Mouse (Mus musculus): ENCODE results near the gene Palm3. TPM values are rescaled to one million over a fixed set of nuclear protein-coding genes. Genes with fewer than 3 reads are reported as not detected.
A peak's percentile ranks its signal among the peaks of the same experiment; 100 is the strongest.
"Not testable (repeated sequence)": the region's sequence is repeated elsewhere in the genome, so short reads cannot be mapped to it uniquely, and the experiment has no call there.

Gene Palm3
- polyA plus RNA-seq, 1 experiment from 2014 or later, result 6.9 TPM

DNA sequence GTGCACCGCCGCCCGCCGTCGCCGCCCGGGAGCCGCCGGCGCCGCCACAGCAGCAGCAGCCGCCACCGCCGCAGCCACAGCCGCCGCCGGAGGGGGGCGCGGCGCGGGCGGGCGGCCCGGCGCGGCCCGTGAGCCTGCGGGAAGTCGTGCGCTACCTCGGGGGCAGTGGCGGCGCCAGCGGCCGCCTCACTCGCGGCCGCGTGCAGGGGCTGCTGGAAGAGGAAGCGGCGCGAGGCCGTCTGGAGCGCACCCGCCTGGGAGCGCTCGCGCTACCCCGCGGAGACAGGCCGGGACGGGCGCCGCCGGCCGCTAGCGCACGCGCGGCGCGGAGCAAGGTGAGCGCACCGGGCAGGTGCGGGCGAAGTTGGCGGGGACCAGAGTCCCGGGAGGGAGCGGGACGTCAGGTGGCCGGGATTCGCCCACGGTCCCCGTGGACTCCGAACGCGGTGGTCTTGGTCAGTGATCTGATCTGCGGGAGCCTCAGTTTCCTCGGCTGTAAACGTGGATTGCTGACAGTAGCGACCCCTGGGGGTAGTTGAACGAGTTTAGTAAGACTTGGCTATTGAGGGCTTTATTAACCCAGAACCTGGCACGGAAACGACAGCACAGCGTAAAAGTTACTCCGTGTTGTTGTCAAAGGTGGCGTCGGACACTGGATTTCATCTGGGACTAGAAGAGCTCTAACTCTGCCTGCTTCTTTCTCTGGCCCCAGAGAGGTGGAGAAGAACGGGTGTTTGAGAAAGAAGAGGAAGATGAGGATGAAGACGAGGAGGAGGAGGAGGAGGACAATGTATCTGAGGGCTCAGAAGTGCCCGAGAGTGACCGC lies 22.8 kb upstream of the Palm3 start:
- peaks cover 44% of the 10 kb centered on the region for H3K4me1 ChIP-seq
- peak overlapping the region; percentile 89 for H3K27ac ChIP-seq
- H3K9ac ChIP-seq, result peak overlapping the region; percentile 83
- peaks cover 39% of the 10 kb centered on the region for H3K36me3 ChIP-seq
- peak overlapping the region; percentile 77 for H3K4me2 ChIP-seq
- ATAC-seq (ENCODE audit: insufficient number of reproducible peaks, insufficient read depth, low FRiP score, low TSS enrichment, low read depth), result no peak
- 0 out of 2 replicates have a peak, but pooled peaks cover 5% of the 10 kb centered on the region for H3K27me3 ChIP-seq
- WGBS, result 1% methylated on average over 68 of the region's 92 CpGs
- peak overlapping the region; percentile 82 for H3K4me3 ChIP-seq
- H3K9me3 ChIP-seq, result no peaks in the 10 kb centered on the region

DNA sequence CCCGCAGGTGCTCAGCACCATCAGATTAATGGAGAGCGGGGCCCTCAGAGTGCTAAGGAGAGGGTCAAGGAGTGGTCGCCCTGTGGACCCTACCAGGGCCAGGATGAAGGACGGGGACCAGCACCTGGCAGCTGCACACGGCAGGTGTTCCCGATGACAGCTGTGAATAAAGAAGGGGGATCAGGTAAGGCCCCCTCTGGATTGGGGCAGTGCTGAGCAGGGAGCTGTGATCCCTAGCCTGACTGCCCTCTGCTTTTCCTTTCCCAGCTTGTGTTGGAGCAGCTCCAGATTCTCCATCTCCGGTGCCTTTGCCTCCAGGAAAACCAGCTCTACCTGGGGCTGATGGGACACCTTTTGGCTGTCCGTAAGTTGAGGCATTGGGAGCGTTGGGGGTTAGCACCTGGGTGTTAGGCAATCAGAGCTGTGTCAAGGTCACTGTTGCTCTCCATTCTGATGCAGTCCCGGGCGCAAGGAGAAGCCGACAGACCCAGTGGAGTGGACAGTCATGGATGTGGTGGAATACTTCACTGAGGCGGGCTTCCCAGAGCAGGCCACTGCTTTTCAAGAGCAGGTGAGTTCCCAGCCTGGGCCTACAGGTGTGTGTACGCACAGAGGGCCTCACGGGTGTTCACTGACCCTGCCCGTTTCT lies 22.1 kb upstream of the Palm3 start:
- Histone ChIP-seq H3K9me3 (no peaks in the 10 kb centered on the region), H3K36me3 (peaks cover 34% of the 10 kb centered on the region), H3K27ac (no peak overlapping the region), H3K4me3 (peak overlapping the region; percentile 82), H3K4me2 (peak overlapping the region; percentile 77), H3K4me1 (peaks cover 50% of the 10 kb centered on the region), H3K9ac (peak overlapping the region; percentile 83), H3K27me3 (0 out of 2 replicates have a peak, but pooled peaks cover 5% of the 10 kb centered on the region)
- no peak for ATAC-seq (ENCODE audit: insufficient number of reproducible peaks, insufficient read depth, low FRiP score, low TSS enrichment, low read depth)
- 62% methylated on average over 16 of the region's 16 CpGs for WGBS

- Histone ChIP-seq H3K4me1 (peaks cover 52% of the 10 kb centered on the region), H3K36me3 (peaks cover 28% of the 10 kb centered on the region), H3K27me3 (0 out of 2 replicates have a peak, but pooled peaks cover 5% of the 10 kb centered on the region), H3K4me3 (peak overlapping the region; percentile 82; the same call in 1 of the 2 replicates), H3K9ac (peak overlapping the region; percentile 83), H3K4me2 (peak overlapping the region; percentile 77), H3K27ac (no peak overlapping the region), H3K9me3 (no peaks in the 10 kb centered on the region)
- no peak for ATAC-seq (ENCODE audit: insufficient number of reproducible peaks, insufficient read depth, low FRiP score, low TSS enrichment, low read depth)
- 92% methylated on average over 2 of the region's 2 CpGs for WGBS
Measured at GRCm38 (mm10) chr8:83999825-84000224, 21.4 kb upstream of the Palm3 start.

DNA sequence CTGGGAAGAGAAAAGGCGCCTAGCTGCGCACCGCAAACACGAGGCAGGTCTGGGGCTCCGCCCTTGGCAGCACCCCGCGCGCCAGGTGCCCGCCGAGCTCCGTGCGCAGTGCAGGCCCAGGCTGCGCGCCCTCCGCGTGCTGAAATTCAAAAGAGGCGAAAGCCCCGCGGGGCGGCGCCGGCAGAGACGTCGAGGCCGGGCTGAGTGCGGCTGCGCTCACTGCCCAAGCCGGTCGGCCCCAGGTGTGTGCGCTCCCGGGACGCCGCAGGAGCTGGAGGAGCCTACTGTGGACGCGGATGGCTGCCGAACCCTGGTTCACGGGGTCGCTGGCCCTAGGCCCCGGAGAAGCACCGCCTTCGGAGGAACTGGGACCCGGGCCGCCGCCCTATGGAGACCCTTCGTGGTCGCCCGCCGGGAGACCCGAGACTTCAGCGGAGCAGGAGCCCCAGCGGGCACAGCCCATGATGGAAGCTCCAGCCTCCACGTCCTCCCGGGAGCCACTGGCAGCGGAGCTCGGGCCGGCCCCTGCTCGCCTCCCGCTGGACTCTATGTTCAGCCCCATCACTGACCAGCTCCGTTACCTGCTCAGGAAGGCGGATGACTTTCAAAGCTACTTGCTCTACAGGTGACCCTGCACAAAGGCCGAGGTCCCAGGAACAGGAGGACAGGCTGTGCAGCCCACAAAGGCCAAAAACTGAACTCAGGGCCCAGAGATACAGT lies 19.8 kb upstream of the Palm3 start, which contains the start of gene 1700067K01Rik:
1700067K01Rik (plus strand) TSS at position 222 of the 720 bp plus-strand sequence.
- Histone ChIP-seq H3K4me1 (peaks cover 49% of the 10 kb centered on the region), H3K9ac (peak within 1 kb of the TSS; percentile 53), H3K27me3 (0 out of 2 replicates have a peak, but pooled peaks cover 5% of the 10 kb centered on the region), H3K36me3 (peaks cover 24% of the 10 kb centered on the region), H3K4me2 (peak within 1 kb of the TSS; percentile 46), H3K4me3 (peak within 1 kb of the TSS; percentile 23), H3K27ac (no peak within 1 kb of the TSS), H3K9me3 (no peaks in the 10 kb centered on the region)
- 26% methylated on average over 61 of the region's 61 CpGs for WGBS
- ATAC-seq (ENCODE audit: insufficient number of reproducible peaks, insufficient read depth, low FRiP score, low TSS enrichment, low read depth), result no peak

- ATAC-seq (ENCODE audit: insufficient number of reproducible peaks, insufficient read depth, low FRiP score, low TSS enrichment, low read depth), result no peak
- WGBS, result 63% methylated on average over 12 of the region's 12 CpGs
- no peak overlapping the region for H3K4me3 ChIP-seq
- no peak overlapping the region; the same call in 1 of the 2 replicates for H3K27ac ChIP-seq
- no peaks in the 10 kb centered on the region for H3K9me3 ChIP-seq
- H3K4me2 ChIP-seq, result peak overlapping the region; percentile 90
- peaks cover 24% of the 10 kb centered on the region for H3K36me3 ChIP-seq
- H3K9ac ChIP-seq, result no peak overlapping the region
- H3K27me3 ChIP-seq, result 0 out of 2 replicates have a peak, but pooled peaks cover 5% of the 10 kb centered on the region
- H3K4me1 ChIP-seq, result peaks cover 49% of the 10 kb centered on the region
Measured at GRCm38 (mm10) chr8:84002957-84003611, 18.2 kb upstream of the Palm3 start.

GRCm38 (mm10) chr8:84003612-84004246 lies 17.5 kb upstream of the Palm3 start:
- Histone ChIP-seq H3K4me3 (peak overlapping the region; percentile 61), H3K27ac (peak overlapping the region; percentile 94), H3K9ac (peak overlapping the region; percentile 85), H3K4me1 (peaks cover 47% of the 10 kb centered on the region), H3K4me2 (peak overlapping the region; percentile 90), H3K27me3 (0 out of 2 replicates have a peak, but pooled peaks cover 5% of the 10 kb centered on the region), H3K36me3 (peaks cover 24% of the 10 kb centered on the region), H3K9me3 (no peaks in the 10 kb centered on the region)
- 62% methylated on average over 6 of the region's 6 CpGs for WGBS
- no peak for ATAC-seq (ENCODE audit: insufficient number of reproducible peaks, insufficient read depth, low FRiP score, low TSS enrichment, low read depth)

DNA sequence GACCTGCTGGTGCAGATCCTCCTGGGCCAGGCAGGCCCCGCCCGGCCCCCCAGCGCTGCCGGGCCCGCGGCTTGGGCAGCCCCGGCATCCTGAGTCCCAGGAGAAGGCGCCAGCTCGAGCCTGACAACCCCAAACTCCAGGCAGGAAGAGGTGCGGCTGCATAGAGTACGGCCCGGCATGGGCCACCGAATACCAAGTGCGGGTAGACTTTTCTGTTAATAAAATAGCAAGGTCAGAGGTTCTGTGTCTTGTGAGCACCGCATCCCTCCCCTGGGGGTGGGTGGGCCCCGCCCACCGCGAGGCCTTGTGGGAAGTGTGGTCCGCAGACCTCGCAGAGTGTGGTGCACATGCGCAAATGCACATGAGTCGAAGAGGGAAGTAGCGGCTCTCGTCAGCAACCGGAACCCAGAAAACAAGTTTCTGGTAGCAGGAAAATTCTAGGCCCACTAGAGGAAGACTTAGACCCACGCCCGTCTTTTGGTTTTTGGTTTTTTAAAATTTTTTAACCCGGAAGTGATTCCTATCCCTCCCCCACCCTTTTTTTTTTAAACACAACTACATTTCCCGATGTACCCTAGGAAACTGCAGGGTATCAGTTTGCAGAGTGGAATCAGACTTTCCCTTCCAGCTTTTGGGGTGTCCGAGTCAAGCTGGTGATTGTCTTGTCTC lies 16.6 kb upstream of the Palm3 start:
- H3K9ac ChIP-seq, result peak overlapping the region; percentile 85

GRCm38 (mm10) chr8:84005502-84005901 lies 15.8 kb upstream of the Palm3 start:
- Histone ChIP-seq H3K27me3 (peaks cover 15% of the 10 kb centered on the region), H3K4me2 (peak overlapping the region; percentile 90), H3K36me3 (peaks cover 15% of the 10 kb centered on the region), H3K4me1 (peaks cover 40% of the 10 kb centered on the region)
- H3K9ac ChIP-seq; H3K27ac ChIP-seq; H3K9me3 ChIP-seq; ATAC-seq (ENCODE audit: insufficient number of reproducible peaks, insufficient read depth, low FRiP score, low TSS enrichment, low read depth); H3K4me3 ChIP-seq: not testable (repeated sequence)
- WGBS, result 95% methylated on average over 7 of the region's 7 CpGs

More for the DNA sequence above, 16.6 kb upstream of the Palm3 start:
- peaks cover 40% of the 10 kb centered on the region for H3K4me1 ChIP-seq
- ATAC-seq (ENCODE audit: insufficient number of reproducible peaks, insufficient read depth, low FRiP score, low TSS enrichment, low read depth), result peak; percentile 81
- under 1% methylated on average over 30 of the region's 30 CpGs for WGBS
- peak overlapping the region; percentile 90 for H3K4me2 ChIP-seq
- H3K36me3 ChIP-seq, result peaks cover 20% of the 10 kb centered on the region
- peak overlapping the region; percentile 61 for H3K4me3 ChIP-seq
- H3K9me3 ChIP-seq, result no peaks in the 10 kb centered on the region
- peaks cover 7% of the 10 kb centered on the region; the same call in 1 of the 2 replicates for H3K27me3 ChIP-seq
- peak overlapping the region; percentile 94 for H3K27ac ChIP-seq

- Histone ChIP-seq H3K27ac (no peak overlapping the region), H3K9me3 (no peaks in the 10 kb centered on the region), H3K4me3 (no peak overlapping the region), H3K36me3 (no peaks in the 10 kb centered on the region), H3K9ac (no peak overlapping the region), H3K27me3 (peaks cover 39% of the 10 kb centered on the region), H3K4me1 (peaks cover 41% of the 10 kb centered on the region), H3K4me2 (no peak overlapping the region)
- no peak for ATAC-seq (ENCODE audit: insufficient number of reproducible peaks, insufficient read depth, low FRiP score, low TSS enrichment, low read depth)
- 27% methylated on average over 7 of the region's 7 CpGs for WGBS
Measured at GRCm38 (mm10) chr8:84008362-84008761, 12.9 kb upstream of the Palm3 start.

GRCm38 (mm10) chr8:84009876-84010275 lies 11.4 kb upstream of the Palm3 start:
- WGBS, result 1% methylated on average over 11 of the region's 11 CpGs
- no peak for ATAC-seq (ENCODE audit: insufficient number of reproducible peaks, insufficient read depth, low FRiP score, low TSS enrichment, low read depth)
- H3K4me3 ChIP-seq, result no peak overlapping the region
- H3K4me2 ChIP-seq, result no peak overlapping the region
- H3K36me3 ChIP-seq, result no peaks in the 10 kb centered on the region
- H3K27ac ChIP-seq, result no peak overlapping the region
- no peak overlapping the region for H3K9ac ChIP-seq
- H3K4me1 ChIP-seq, result peaks cover 32% of the 10 kb centered on the region
- H3K9me3 ChIP-seq, result no peaks in the 10 kb centered on the region
- peaks cover 52% of the 10 kb centered on the region for H3K27me3 ChIP-seq

Data from embryonic facial prominence, embryonic 13.5 days (tissue).